Mouse (Mus musculus) embryonic facial prominence, embryonic 14.5 days (tissue): Measurements from ENCODE around the gene Nipsnap3b. TPM values are rescaled to one million over a fixed set of nuclear protein-coding genes. Genes with fewer than 3 reads are reported as not detected.

Experiments used
- ATAC-seq: fragments of 200-750 bp; cut with Nextera tagmentation; 2 replicates; pipeline ENCODE4 v1.8.0; 2017; ENCODE audit warnings: low read depth, moderate number of reproducible peaks, moderate TSS enrichment
- DNase-seq: peaks from one replicate; pipeline ENCODE4 v3.0.0-alpha.2; 2015; ENCODE audit warnings: low spot score
- H3K27ac ChIP-seq: fragments of 300-500 bp; sonication (generic); replicated peaks from 2 replicates; pipeline ENCODE4 v1.5.1; 2014; ENCODE audit warnings: low read depth, mild to moderate bottlenecking, low read length, moderate library complexity
- H3K27me3 ChIP-seq: fragments of 300-500 bp; sonication (generic); replicated peaks from 2 replicates; pipeline ENCODE4 v1.6.1; 2014; ENCODE audit warnings: low read length; ENCODE audit not compliant: control insufficient read depth, insufficient read depth
- H3K36me3 ChIP-seq: fragments of 300-500 bp; sonication (generic); 2 replicates; pipeline ENCODE4 v1.6.1; 2014; ENCODE audit warnings: low read length, mixed read lengths; ENCODE audit not compliant: control insufficient read depth, insufficient read depth
- H3K4me1 ChIP-seq: fragments of 300-500 bp; sonication (generic); 2 replicates; pipeline ENCODE4 v1.6.1; 2014; ENCODE audit warnings: antibody characterized with exemption, low read length; ENCODE audit not compliant: control insufficient read depth, insufficient read depth
- H3K4me2 ChIP-seq: fragments of 300-500 bp; sonication (generic); 2 replicates; pipeline ENCODE4 v1.6.1; 2014; ENCODE audit warnings: low read depth, mild to moderate bottlenecking, low read length, moderate library complexity, mixed read lengths
- H3K4me3 ChIP-seq: fragments of 300-500 bp; sonication (generic); 2 replicates; pipeline ENCODE4 v1.5.1; 2014; ENCODE audit warnings: low read depth, mild to moderate bottlenecking, low read length
- H3K9ac ChIP-seq: fragments of 300-500 bp; sonication (generic); 2 replicates; pipeline ENCODE4 v1.6.1; 2014; ENCODE audit warnings: low read depth, mild to moderate bottlenecking, low read length, moderate library complexity, mixed read lengths
- H3K9me3 ChIP-seq: fragments of 300-500 bp; sonication (generic); 2 replicates; pipeline ENCODE4 v1.6.1; 2016; ENCODE audit warnings: low read length; ENCODE audit not compliant: control insufficient read depth
- WGBS: fragments of 180-500 bp; shearing (Covaris S2); extraction: QIAGEN DNeasy Blood & Tissue Kit; methylation state at CpG from one replicate; pipeline ENCODE4 v1.1.7; 2014; 5-methylcytosine and 5-hydroxymethylcytosine counted together
- polyA plus RNA-seq: library from polyadenylated mRNA; unstranded; fragments of >200 nt; fragmentation: Nextera tagmentation; extraction: Ambion mirVana; gene quantifications from 2 replicates; pipeline ENCODE4 v1.2.1, GENCODE M21; 2014

Gene Nipsnap3b
- 59.4 and 70.2 TPM in 2 replicates for polyA plus RNA-seq

- under 1% methylated on average over 35 of the region's 63 CpGs for WGBS
- DNase-seq (peak; percentile 97), ATAC-seq (peak; percentile 96)
- Histone ChIP-seq H3K4me1 (peaks cover 6% of the 10 kb centered on the region; the same call in 1 of the 2 replicates), H3K36me3 (peaks cover 21% of the 10 kb centered on the region), H3K27ac (peak within 1 kb of the TSS; percentile 80), H3K9me3 (peaks cover 4% of the 10 kb centered on the region; the same call in 1 of the 2 replicates), H3K4me2 (peak within 1 kb of the TSS; percentile 60), H3K27me3 (no peaks in the 10 kb centered on the region), H3K4me3 (peak within 1 kb of the TSS; percentile 81), H3K9ac (peak within 1 kb of the TSS; percentile 78)
Observed at GRCm38 (mm10) chr4:53011732-53012361, at the start of gene Nipsnap3b. Gene Nipsnap3b (plus strand): TSS chr4:53011880.

GRCm38 (mm10) chr4:52964247-52964646 is 47.4 kb upstream of the Nipsnap3b start, which contains the start of gene Olfr270:
Gene Olfr270 (plus strand): TSS chr4:52964547.
- Histone ChIP-seq H3K27me3 (no peaks in the 10 kb centered on the region), H3K9me3 (no peaks in the 10 kb centered on the region), H3K27ac (no peak within 1 kb of the TSS), H3K36me3 (no peaks in the 10 kb centered on the region), H3K4me2 (no peak within 1 kb of the TSS), H3K9ac (no peak within 1 kb of the TSS), H3K4me1 (no peaks in the 10 kb centered on the region), H3K4me3 (no peak within 1 kb of the TSS)
- ATAC-seq (no peak), DNase-seq (no peak)

- H3K27ac ChIP-seq = no peak overlapping the region
- H3K4me2 ChIP-seq = no peak overlapping the region
- DNase-seq (peak; percentile 22), ATAC-seq (no peak)
- no peaks in the 10 kb centered on the region for H3K4me1 ChIP-seq
- 64% methylated on average over 2 of the region's 2 CpGs for WGBS
- H3K9ac ChIP-seq = no peak overlapping the region
- H3K27me3 ChIP-seq = no peaks in the 10 kb centered on the region
- H3K36me3 ChIP-seq = no peaks in the 10 kb centered on the region
- H3K4me3 ChIP-seq = no peak overlapping the region
- H3K9me3 ChIP-seq = no peaks in the 10 kb centered on the region
Observed at GRCm38 (mm10) chr4:52985216-52985615, 26.5 kb upstream of the Nipsnap3b start.

- no peak for DNase-seq
- ATAC-seq = no peak
- Histone ChIP-seq H3K9me3 (no peaks in the 10 kb centered on the region), H3K27ac (no peak overlapping the region), H3K27me3 (no peaks in the 10 kb centered on the region), H3K4me2 (no peak overlapping the region), H3K9ac (no peak overlapping the region), H3K36me3 (no peaks in the 10 kb centered on the region), H3K4me3 (no peak overlapping the region), H3K4me1 (no peaks in the 10 kb centered on the region)
- 84% methylated on average over 2 of the region's 2 CpGs for WGBS
Observed at GRCm38 (mm10) chr4:52986266-52986665, 25.4 kb upstream of the Nipsnap3b start.

GRCm38 (mm10) chr4:52989248-52989647 is 22.4 kb upstream of the Nipsnap3b start, which contains the start of gene Nipsnap3a:
Gene Nipsnap3a (plus strand): TSS chr4:52989272.
- Histone ChIP-seq H3K9me3 (no peaks in the 10 kb centered on the region), H3K4me3 (peak within 1 kb of the TSS; percentile 15; the same call in 1 of the 2 replicates), H3K9ac (peak within 1 kb of the TSS; percentile 37), H3K4me1 (no peaks in the 10 kb centered on the region), H3K27ac (no peak within 1 kb of the TSS), H3K4me2 (peak within 1 kb of the TSS; percentile 42), H3K27me3 (no peaks in the 10 kb centered on the region), H3K36me3 (no peaks in the 10 kb centered on the region)
- peak; percentile 27 for DNase-seq
- peak; percentile 47; the same call in 1 of the 2 replicates for ATAC-seq
- WGBS = 31% methylated on average over 12 of the region's 12 CpGs

GRCm38 (mm10) chr4:52999449-52999848 is 12.2 kb upstream of the Nipsnap3b start:
- H3K9me3 ChIP-seq = no peaks in the 10 kb centered on the region
- DNase-seq (no peak), ATAC-seq (no peak)
- H3K4me3 ChIP-seq = no peak overlapping the region
- H3K36me3 ChIP-seq = no peaks in the 10 kb centered on the region
- no peaks in the 10 kb centered on the region for H3K4me1 ChIP-seq
- no peaks in the 10 kb centered on the region for H3K27me3 ChIP-seq
- WGBS = 89% methylated on average over 6 of the region's 6 CpGs
- H3K9ac ChIP-seq = no peak overlapping the region
- no peak overlapping the region for H3K4me2 ChIP-seq
- no peak overlapping the region for H3K27ac ChIP-seq

GRCm38 (mm10) chr4:53000154-53000553 is 11.5 kb upstream of the Nipsnap3b start:
- Histone ChIP-seq H3K9ac (no peak overlapping the region), H3K9me3 (no peaks in the 10 kb centered on the region), H3K36me3 (no peaks in the 10 kb centered on the region), H3K4me3 (no peak overlapping the region), H3K4me2 (no peak overlapping the region), H3K27me3 (no peaks in the 10 kb centered on the region), H3K4me1 (no peaks in the 10 kb centered on the region), H3K27ac (no peak overlapping the region)
- DNase-seq (no peak), ATAC-seq (no peak)
- 82% methylated on average over 8 of the region's 8 CpGs for WGBS

GRCm38 (mm10) chr4:53009183-53009582 is 2.5 kb upstream of the Nipsnap3b start:
- Histone ChIP-seq H3K9ac (no peak overlapping the region), H3K27ac (no peak overlapping the region), H3K4me2 (no peak overlapping the region), H3K4me3 (no peak overlapping the region), H3K9me3 (no peaks in the 10 kb centered on the region), H3K4me1 (peaks cover 6% of the 10 kb centered on the region; the same call in 1 of the 2 replicates), H3K36me3 (0 out of 2 replicates have a peak, but pooled peaks cover 1% of the 10 kb centered on the region), H3K27me3 (no peaks in the 10 kb centered on the region)
- ATAC-seq (no peak), DNase-seq (peak; percentile 33)
- WGBS = 65% methylated on average over 4 of the region's 4 CpGs

- no peak overlapping the region for H3K4me3 ChIP-seq
- peaks cover 6% of the 10 kb centered on the region; the same call in 1 of the 2 replicates for H3K4me1 ChIP-seq
- ATAC-seq = no peak
- no peak overlapping the region for H3K4me2 ChIP-seq
- H3K9ac ChIP-seq = no peak overlapping the region
- H3K27me3 ChIP-seq = no peaks in the 10 kb centered on the region
- peaks cover 4% of the 10 kb centered on the region; the same call in 1 of the 2 replicates for H3K36me3 ChIP-seq
- H3K27ac ChIP-seq = no peak overlapping the region
- WGBS = 88% methylated on average over 4 of the region's 4 CpGs
- DNase-seq = no peak
- H3K9me3 ChIP-seq = no peaks in the 10 kb centered on the region
Observed at GRCm38 (mm10) chr4:53009871-53010270, 1.8 kb upstream of the Nipsnap3b start.
